Mouse (Mus musculus) embryo, embryonic 11 days (tissue): Measurements from ENCODE around the gene Zcchc24.

Experiments
- DNase-seq: peaks from one replicate; pipeline ENCODE4 v3.0.0-alpha.2; 2015

The Zcchc24 gene

GRCm38 (mm10) chr14:25713443-25713842 lies 55.4 kb downstream of the Zcchc24 start:
- DNase-seq: no peak

DNA sequence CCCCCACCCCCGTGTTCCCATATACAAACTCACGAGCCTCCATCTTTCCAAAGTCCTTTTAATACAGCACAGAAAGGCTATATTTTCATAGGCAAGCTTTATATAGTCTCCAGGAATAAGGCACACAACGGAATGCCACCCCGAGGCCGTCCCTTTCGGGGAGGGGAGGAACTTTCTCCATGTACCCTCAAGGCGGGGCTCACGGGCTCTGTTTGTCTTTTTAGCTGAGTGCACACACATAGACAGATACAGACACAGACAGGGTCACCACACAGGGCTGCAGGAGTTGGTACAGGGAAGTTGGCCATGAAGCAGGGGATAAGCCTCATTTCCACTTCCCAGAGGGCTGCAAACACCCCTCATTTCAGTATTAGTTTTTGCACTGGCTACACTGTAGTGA lies 57.2 kb downstream of the Zcchc24 start:
- DNase-seq: no peak

- DNase-seq: no peak
These were observed 57.7 kb downstream of the Zcchc24 start for GRCm38 (mm10) chr14:25711177-25711576.

DNA sequence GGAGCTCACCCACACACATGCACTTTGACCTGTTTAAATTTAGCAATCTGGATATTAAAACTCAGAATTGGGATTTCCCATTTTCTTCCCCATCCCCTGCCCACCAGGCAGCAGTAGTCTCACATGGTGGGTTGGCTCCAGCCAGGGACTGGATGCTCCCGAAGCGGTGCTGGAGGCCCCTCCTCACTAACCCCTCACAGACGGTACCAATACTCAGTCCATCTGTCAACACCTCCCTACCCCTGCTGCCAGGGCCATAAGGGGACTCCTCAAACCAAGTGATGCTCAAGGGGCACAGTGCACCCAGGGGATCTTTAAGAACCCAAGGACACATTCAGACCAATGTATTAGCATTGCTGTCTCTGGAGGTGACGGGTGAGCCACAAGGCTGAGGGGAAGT lies 58.2 kb downstream of the Zcchc24 start:
- no peak for DNase-seq

DNA sequence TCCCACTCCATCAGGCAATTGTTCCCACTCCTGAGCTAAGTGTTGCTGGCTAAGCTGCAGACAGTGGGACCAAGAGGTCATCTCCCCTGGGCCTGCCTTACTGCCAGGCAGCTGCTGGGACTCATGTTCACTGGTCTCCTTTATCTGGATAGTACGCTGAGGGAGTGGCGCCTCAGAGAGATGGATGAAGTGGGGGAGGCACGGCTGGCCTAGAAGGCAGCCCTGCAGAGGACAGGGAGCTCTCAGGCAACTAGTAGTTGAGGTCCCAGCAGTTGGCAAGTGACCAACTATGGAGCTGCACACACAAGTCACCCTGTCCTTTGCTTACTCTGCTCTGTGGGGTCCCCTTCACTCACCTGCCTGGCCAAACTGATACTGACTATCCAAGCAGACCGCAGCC lies 58.8 kb downstream of the Zcchc24 start:
- no peak for DNase-seq

DNA sequence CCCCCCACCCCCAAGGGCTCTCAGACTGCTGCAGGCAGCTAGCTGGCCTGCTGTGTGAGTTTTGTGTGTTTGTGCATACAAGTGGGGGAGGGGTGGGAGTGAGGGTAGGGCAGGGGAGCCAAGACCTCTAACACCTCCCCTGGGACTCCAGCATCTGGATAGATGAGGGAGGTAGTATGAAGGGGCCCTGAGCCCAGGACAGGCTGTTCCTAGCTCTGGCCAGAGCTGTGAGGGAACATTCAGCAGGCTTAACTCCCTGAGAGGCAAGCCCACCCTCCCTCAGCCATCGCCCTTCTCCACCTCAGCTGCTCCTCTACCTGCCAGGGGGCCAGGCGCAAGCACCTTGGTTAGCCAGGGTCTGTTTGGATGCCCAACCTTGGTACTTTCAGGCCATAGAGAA lies 59.9 kb downstream of the Zcchc24 start:
- no peak for DNase-seq

GRCm38 (mm10) chr14:25708451-25708850 lies 60.4 kb downstream of the Zcchc24 start:
- no peak for DNase-seq

GRCm38 (mm10) chr14:25707691-25708181 lies 61.1 kb downstream of the Zcchc24 start:
- DNase-seq: peak; percentile 76

DNA sequence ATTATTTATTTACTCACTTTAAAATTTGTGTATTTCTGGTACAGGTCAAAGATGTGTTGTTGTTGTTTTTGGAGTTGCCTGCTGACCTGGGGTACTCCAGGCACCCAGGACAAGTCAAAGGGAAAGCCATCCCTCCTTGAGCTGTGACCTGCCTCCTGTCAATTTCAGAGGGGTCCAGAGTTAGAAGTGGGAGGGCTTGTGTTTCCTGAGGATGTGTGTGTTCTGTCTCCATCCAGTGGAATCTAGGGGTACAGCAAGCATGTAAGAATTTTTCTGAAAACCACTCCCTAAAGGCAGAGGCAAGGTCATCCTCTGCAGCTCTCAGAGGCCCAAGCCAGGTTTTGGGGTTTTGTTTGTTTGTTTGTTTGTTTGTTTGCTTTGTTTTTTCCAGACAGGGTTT lies 66.9 kb downstream of the Zcchc24 start:
- peak; percentile 74 for DNase-seq

GRCm38 (mm10) chr14:25696356-25696755 lies 72.5 kb downstream of the Zcchc24 start:
- DNase-seq: no peak

DNA sequence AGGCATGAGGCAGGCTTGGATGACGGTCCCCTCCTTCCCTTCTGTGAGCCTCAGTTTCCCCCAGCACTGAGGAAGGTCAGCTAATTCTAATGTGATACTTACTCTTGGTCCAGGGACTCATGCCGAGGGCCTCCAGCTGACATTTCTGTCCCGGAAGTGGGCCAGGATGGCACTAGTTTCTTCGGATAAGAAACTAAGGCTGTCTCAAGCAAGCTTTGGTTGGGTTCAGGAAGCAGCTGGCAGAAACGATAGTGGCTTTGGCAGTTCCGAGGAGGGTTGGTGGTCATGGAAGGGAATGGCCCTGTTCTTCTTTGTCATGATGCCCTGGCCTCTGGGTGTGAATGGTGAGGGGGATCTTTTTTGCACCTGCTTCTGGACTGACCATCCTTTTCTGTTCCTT lies 73.8 kb downstream of the Zcchc24 start:
- no peak for DNase-seq

DNA sequence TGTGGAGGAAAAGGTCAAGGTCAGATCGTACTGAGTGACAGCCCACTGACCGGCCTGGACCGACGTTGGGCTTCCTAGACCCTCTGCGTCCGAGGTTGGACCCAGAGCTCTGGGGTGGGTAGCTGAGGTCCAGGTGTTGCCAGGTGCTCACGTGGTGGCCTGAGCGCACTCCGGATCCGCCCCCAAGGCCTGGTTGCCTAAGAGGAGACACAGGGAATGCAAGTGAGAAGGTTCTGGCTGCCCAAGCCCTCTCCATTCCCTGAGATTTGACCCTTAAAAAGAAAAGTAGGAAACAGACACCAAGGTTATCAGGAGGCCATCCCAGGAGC lies 74.3 kb downstream of the Zcchc24 start:
- peak; percentile 48 for DNase-seq

GRCm38 (mm10) chr14:25693888-25694568 lies 74.8 kb downstream of the Zcchc24 start, which contains the start of gene Ppif:
Gene Ppif, plus strand, starts transcription at chr14:25694154.
- DNase-seq: peak; percentile 97

GRCm38 (mm10) chr14:25693271-25693887 lies 75.5 kb downstream of the Zcchc24 start:
- DNase-seq: no peak

DNA sequence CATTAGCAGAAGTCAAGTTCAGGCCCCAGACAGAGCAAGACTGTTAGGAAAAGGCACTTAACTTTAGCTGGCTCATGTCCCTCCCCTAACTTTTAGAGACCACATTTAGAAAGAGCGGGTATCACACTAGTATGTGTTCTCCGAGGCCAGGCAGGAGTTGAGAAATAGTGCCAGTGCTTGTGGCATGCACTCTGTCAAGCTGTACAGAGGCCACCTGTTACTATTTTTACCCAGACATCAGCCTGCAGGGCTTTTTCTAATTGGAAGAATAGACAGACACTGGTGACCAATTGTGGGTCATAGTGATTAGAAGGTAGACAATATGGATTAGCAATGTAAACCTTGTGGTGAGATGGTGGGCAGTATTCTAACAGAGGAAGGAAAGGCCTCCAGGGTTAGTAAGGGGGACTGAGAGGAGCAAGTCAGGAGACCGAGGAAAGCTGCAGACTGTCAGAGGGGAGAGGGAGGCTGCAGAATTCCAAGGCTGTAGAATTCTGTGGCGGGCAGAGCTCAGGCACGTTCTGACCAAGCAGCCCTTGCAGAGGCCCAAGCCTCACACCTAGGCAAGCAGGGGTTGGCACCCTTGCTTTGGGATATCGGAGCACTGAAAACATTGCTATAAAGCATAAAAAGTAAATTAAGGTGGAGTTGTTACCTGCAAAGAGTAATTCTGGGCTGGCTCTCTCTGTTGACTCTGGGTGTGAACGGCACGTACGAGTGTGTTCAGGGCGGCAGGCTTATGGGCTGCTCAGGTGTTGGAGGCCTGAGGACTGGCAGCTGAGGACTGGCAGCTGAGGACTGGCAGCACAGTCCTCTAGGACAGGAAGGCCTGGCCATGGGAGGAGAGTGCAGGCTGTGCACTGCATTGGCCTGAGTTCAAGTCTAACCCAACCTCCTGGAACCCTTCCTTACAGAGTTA lies 81.6 kb downstream of the Zcchc24 start:
- no peak for DNase-seq

DNA sequence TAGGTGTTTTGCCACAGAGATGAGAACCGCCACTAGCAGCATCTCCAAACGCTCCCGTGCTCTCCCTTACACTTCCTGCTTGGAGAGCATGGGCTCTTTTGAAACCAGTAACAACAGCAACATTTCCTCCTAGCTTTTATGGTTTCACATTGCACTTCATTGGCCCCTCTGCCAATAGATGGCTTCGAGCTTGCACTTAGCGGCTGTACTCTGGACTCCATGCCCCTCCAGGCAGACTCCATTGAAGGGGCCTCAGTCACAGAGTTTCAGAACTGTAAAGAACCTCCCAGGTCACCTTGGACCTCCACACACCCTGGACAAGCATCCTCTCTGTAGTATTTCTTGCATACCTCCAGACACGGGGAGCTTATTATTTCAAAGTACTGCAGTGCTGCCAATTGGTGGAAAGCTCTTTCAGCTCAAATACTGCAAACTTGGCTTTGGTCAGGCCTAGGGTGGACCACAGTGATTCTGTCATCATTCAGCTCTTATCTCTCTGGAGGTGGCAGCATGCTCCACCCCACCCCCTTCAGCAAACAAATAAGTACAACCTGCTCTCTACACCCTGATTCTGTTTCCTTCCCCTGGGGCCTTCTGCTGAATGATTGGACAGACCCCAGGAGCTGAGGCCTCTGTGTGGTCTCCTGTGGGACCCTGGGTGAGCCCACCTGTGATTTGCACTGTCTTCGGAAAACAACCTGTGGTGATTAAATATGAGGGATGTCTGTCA lies 82.5 kb downstream of the Zcchc24 start:
- no peak for DNase-seq

- no peak for DNase-seq
These were observed 86.8 kb downstream of the Zcchc24 start for GRCm38 (mm10) chr14:25682020-25682419.

- DNase-seq: no peak
These were observed 89.2 kb downstream of the Zcchc24 start for GRCm38 (mm10) chr14:25679625-25680024.

DNA sequence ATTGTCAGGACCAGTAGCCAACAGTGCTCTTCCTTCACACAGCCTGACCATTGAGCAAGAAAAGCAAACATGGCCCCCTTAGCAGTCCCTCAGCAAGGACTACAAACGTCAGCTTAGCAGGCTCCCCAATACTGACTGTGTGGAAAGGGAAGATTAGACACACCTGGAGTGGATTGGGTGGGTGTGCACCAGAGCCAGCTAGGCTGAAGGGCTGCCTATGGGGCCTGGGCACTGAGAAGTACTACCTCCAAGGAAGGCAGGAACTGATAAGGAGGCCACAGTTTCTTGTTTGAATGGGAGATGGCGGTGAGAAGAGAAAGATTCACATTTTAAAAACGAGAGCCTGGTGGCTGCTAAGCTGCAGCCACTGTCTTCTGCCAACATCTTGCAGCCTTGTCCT lies 101.3 kb downstream of the Zcchc24 start:
- DNase-seq: no peak

DNA sequence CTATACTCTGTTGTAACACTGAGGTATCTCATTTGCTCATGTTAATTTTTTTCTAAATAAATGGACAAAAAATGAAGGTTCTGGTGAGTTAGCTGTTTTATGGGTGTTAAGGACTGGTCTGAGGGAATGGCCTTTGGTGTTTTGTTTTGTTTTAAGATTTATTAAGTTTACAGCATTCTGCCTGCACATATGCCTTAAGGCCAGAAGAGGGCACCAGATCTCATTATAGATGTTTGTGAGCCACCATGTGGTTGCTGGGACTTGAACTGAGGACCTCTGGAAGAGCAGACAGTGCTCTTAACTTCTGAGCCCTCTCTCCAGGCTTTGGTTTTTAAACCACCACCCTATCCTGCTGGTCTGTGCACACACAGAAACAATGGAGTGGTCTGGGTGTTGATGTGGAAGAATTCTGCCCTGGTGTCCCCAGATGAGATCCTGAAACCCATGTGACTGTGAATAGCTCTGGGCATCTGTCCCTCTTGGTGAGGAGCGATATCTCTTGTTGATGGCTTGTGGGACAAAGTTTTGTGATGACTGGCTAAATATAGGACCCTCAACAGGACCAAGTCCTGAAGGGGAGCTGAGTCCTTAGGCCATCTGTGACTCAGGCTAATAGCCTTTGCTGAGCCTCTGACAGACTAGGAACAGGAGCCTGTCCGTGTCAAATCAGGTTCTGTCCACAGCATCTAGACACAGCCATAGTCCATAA lies 102.0 kb downstream of the Zcchc24 start:
- DNase-seq: peak; percentile 27

DNA sequence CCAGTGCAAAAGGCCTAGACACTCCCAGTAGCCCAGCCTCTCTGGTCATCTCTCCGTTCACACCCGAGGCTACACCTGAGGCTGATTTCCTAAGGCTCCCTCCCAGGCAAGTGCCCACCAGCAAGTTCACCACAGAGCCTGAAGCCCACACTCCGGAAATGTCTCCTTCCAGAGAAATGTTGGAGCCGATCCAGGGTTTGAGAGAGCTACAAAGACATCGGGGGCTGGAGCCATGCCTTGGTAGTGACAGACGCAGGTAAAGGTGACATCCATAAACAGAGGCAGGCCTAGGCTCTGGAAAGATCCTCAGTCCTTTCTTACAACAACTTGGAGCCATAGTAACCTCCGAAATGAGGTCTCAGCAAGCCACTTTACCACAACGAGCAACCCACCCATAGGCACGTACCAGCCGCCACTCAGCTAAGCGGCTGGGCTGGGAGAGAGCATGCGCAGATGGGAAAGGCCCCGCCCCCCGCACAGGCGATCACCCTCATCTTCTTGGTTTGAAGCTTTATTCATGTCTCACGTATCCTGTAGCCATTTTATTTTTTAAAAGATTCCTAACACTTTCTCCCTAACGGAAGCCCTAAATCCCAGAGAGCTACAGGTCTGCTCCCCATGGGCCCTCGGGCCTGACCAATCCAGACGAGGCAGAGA lies 103.4 kb downstream of the Zcchc24 start:
- no peak for DNase-seq

- DNase-seq: no peak
These were observed 104.5 kb downstream of the Zcchc24 start for GRCm38 (mm10) chr14:25664310-25664695.
